Mouse (Mus musculus): ENCODE data around the gene Bysl.

DNA sequence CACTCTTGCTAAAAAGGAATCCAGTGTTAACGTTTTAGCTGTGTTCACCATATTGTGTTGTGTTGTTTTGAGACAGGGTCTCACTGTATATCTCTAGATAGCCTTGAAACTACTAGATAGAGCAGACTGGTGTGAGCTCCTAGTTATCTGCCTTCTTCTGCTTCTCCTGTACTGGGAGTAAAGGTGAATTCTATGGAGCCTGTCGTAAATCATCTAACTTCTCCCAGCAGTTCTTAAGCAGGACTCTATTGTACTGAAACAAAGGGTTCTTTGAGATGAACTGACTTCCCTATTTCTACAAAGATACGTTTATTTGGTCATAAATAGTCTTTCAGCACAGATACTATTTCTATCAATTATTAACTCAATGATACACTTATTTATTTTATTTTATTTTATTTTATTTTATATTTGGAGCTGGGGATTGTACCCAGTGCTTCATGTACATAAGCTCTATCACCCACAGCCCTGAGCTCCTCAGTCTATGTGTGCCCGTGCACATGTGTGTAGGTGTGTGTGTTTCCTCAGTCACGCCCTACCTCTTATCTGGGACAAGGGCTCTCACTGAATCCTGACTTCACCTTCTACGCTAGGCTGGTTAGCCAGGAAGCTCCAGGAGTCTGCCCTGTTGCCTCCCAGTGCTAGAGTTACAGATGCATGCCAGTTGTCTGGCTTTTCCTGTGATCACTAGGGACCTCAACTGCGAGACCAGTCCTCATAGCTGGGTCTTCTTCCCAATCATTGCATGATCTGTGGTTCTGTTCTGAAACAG lies 22.9 kb upstream of the Bysl start:
- no peak for TF ChIP-seq CTCF (IDR thresholded peaks at IDR 0.05; ENCODE audit: low read depth, low read length)
- TF ChIP-seq EP300 (IDR thresholded peaks at IDR 0.05; ENCODE audit: insufficient read depth, low read depth, low read length): no peak

Data from ES-Bruce4 (cell line).